Mouse (Mus musculus) hematopoietic stem cell, adult 5-6 weeks (primary cell): ENCODE measurements around the gene Sri. TPM values are rescaled to one million over a fixed set of nuclear protein-coding genes. Genes with fewer than 3 reads are reported as not detected.
"Not testable (repeated sequence)": the region's sequence is repeated elsewhere in the genome, so short reads cannot be mapped to it uniquely, and the experiment has no call there.

Source experiments
- ATAC-seq, 2 experiments: fragments of 125-278 bp in 1 of 2; replicated peaks in 1 of 2; 2 replicates each; pipeline ENCODE4 v1.8.0; 2016 to 2017; ENCODE audit warnings: inconsistent platforms in 2 of 2, mild to moderate bottlenecking in 2 of 2, moderate number of reproducible peaks in 2 of 2, low read depth in 1 of 2, moderate TSS enrichment in 1 of 2; ENCODE audit not compliant: low FRiP score in 2 of 2, poor library complexity in 2 of 2, severe bottlenecking in 2 of 2, insufficient read depth in 1 of 2, low TSS enrichment in 1 of 2
- total RNA-seq: library from RNA; stranded (forward); fragments of 172-1452, 232-1000 nt; gene quantifications from 2 replicates; pipeline ENCODE4 v1.2.3, GENCODE M21; 2017

Sri gene
- total RNA-seq = 117 and 213 TPM in 2 replicates

DNA sequence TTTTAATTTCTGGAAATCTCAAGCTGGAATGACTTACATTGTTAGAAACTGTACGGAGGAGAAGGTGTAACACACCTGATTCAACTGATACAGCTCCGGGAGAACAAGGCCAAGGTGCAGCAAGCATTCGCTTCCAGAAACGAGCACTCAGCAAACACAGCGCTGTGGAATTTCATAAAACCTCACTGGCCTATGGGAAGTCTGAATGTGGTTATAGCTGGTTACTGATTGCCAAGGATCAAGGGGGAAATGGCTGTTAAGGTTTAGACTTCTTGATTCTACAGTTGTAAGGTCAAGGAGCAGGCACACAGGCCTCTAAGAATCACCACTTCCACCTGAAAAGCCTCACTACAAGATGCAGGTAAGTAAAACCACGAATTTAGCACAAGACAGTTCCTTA is at the start of gene Sri:
Gene Sri, plus strand, starts transcription at position 224 of the 400 bp plus-strand sequence.
- no peak for ATAC-seq

DNA sequence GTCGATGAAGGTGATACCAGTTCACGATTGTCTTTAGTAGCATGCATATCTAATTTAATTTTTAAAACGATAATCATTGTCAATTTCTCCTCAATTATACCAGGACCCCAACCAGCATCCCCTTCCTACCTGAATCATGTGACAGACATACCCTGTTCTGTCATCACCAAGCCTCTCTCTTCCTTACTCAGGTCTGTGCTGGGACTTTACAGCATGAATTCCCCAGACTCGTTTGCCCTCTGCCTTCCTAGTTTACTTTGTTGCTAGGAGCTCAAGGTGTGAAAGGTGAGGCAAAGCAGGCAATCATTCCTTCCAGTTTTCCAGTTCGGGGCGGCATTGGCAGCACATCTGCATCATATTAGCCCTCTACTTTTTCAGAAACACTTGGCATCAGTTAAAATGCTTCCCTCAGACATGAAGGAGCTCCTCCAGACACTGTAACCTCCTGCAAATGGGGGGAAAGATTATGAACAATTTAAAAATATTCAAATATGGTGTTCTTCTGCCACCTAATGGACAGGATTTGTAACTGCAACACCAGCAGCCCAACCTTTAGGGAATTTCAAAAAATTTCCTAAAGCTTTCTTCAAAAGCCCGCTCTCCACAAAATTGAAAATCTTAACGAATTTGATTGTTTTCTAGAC is 49.4 kb upstream of the Sri start:
- ATAC-seq = peak; percentile 49 to 69; a peak in 2 of 4 replicates

DNA sequence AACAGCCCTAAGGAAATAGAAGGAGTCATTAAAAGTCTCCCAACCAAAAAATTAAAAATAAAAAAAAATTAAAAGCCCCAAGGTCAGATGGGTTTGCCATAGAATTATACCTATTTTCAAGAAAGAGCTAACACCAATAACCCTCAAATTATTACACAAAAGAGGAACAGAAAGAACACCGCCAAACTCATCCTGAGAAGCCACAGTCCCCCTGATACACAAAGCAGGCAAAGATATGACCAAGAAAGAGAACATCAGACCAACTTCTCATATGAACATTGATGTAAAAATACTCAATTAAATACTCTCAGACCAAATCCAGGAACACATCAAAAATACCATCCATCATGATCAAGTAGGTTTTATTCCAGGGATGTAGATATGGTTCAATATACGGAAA is 48.8 kb upstream of the Sri start:
- no peak for ATAC-seq

- ATAC-seq = no peak
These were observed 45.4 kb upstream of the Sri start for GRCm38 (mm10) chr5:8000466-8000865.

GRCm38 (mm10) chr5:8002827-8003226 is 43.1 kb upstream of the Sri start:
- no peak for ATAC-seq

- no peak for ATAC-seq
These were observed 32.6 kb upstream of the Sri start for GRCm38 (mm10) chr5:8013276-8013675.

DNA sequence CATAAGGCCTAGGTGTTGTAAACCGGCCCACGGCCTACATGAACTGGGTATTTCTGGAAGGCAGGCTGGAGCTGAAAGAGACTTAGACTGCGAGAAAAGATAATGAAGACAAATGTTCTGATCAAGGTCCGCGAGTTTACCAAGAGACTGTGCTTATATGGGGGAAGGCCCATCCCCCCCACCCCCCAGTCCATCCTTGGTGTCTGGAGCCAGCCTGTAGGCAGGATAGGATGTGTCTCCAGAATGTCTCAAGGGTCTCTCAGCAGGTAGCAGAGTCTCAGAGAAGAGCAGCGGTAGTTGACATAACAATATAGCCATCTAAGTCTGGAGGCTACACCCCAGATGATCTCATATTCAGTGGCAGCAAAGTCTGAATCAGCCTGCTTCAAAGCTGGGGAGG is 11.3 kb upstream of the Sri start:
- not testable (repeated sequence) for ATAC-seq

DNA sequence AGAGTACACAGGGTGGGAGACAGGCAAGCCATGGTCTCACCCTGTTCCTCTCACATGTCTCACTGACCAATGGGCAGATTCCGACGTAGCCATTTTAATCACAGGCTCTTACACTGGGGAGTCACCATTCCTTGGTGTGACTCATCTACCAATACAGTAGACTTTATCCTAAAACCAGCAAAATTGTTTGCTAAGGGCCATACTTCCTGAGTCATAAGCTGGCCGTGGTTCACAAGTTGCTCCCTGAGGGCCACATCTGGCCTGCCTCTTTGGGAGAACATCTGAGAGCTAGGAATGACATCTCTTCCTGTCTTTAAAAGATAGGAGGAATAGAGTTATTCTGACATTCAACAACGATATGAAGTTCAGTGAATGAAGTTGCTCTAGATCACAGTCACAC is 7.9 kb downstream of the Sri start:
- no peak for ATAC-seq

GRCm38 (mm10) chr5:8055721-8056129 is 9.8 kb downstream of the Sri start:
- ATAC-seq = peak in 1 of 2 experiments; percentile 38; a peak in 3 of 4 replicates

GRCm38 (mm10) chr5:8056141-8057017 is 10.5 kb downstream of the Sri start:
- peak; percentile 97 to 99 for ATAC-seq

DNA sequence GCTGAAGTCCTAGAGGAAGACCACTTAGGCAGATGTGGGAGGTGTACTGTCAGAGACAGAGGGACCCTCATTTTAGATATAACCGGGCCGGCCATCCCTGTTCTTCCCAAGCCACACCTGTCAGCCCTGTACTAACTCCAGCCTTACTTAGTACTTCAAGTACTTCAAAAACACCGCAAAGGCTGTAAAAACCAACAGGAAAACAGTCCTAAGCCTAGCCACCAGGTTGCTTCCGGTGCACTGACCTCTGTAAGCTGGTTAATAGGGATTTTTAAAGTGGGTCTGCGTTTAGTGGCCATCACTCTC is 11.1 kb downstream of the Sri start:
- peak in 1 of 2 experiments; percentile 14; a peak in 1 of 4 replicates for ATAC-seq

GRCm38 (mm10) chr5:8058056-8058455 is 12.2 kb downstream of the Sri start:
- no peak for ATAC-seq

DNA sequence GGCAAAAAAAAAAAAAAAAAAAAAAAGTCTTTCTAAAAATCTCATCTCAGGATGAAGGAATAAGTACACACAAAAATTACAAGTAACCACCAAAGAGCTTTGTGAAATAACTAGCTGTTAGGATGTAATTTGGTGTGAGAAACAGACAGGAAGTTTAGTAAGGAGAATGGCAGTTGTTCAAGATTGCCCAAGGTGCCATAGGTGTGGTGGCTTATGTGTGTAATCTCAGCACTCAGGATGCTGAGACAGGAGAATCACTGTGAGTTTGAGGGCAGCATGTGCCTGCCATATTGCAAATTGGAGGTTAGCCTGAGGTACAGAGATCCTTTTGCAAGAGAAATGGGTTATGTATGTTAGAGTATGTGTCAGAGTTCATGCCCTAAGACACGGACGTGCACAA is 16.6 kb downstream of the Sri start:
- peak in 1 of 2 experiments; percentile 52; a peak in 1 of 4 replicates for ATAC-seq

GRCm38 (mm10) chr5:8063207-8063606 is 17.3 kb downstream of the Sri start:
- no peak; a peak in 1 of 4 replicates for ATAC-seq

GRCm38 (mm10) chr5:8073406-8073805 is 27.5 kb downstream of the Sri start:
- no peak for ATAC-seq

DNA sequence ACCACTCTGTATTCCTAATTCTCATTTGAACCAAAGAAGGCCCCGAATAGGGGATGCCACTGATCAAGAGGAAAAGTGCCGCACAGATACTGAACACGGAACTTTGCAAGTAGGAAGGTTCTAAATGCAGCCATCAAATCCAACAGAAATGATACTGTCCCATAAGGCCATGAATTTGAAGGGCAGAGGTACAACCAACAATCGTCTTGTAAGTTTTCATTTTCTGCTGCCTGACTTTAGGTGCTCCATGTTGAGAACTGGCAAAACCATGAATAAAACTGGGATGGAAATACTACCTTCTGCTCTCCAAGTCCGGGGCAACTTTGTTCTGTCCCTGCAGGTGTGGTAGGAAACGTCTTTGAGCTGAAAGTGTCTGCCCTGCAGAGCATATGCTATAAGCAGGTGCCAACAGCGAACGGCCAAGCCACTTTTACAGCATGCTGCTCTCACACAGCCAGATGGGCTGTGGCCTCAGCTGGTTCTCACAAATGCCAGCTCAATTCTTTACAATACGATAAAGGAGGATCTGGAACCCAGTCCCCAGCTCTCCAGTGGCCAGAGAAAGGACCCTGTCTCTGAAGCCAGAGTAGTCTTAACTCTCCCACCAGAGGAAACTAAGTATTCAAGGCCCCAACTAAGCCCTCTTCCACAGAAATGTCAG is 28.2 kb downstream of the Sri start:
- ATAC-seq = no peak

DNA sequence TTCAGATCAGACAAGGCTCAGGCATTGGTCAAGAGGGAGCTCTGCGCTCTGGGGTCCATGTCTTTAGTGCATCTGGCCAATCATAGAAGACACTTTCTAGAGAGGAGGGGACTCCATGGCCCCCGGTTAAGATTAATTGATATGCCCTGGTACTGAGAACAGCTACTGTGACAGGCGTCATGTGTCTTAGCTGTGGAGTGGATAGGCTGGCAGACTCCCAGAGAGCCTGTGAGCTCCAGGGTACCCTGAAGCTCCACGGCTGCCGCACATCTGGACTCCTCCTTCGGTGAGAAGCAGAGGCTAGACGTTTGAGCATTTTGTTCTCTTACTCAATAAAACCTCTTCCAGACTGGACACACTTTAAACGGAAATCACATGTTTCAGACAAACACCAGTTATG is 31.6 kb downstream of the Sri start:
- ATAC-seq = no peak

- ATAC-seq = peak in 1 of 2 experiments; percentile 62; a peak in 1 of 4 replicates
These were observed 37.1 kb downstream of the Sri start for GRCm38 (mm10) chr5:8082800-8083509.
